ENCODE assay signal across 18 mouse cellular contexts in the genomic region with DNA sequence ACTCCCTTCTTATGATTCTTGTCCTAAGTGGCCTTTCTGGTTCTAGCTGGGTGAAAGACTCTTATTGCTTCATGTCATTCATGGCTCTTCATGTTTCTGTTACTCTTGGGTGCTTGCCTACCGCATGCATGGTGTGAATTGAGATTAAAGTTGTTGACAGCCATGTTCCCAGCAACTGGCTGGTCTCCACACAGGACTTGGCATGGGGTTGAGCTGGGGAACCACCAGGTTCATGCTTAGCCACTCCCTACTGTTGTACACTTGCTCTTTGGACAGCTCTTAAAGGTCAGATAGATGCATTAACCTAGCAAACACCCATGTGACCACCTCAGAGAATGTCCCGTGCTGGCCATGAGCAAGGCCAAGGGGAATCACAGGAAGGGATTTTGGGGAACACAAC. TPM values are rescaled to one million over a fixed set of nuclear protein-coding genes. Genes with fewer than 3 reads are reported as not detected.
A peak's percentile ranks its signal among the peaks of the same experiment; 100 is the strongest.
DNase-seq lines count a peak whose midpoint lies in the region; ATAC-seq lines count a peak whose summit lies in the region.
"Had no signal": no experiment of that assay in that cellular context is flagged by ENCODE, and none has a peak within 500 bp of the region (broad histone marks: within the 10 kb centered on the region; RNA-seq: fewer than 3 reads in every experiment).

No protein-coding gene starts in this region.

- H3K36me3 ChIP-seq in heart, embryonic 14.5 days (ENCODE audit: control insufficient read depth, insufficient read depth, low read length) = no peaks in the 10 kb centered on the region
- H3K36me3 ChIP-seq in intestine, embryonic 15.5 days = no peaks in the 10 kb centered on the region
- no peaks in the 10 kb centered on the region for H3K36me3 ChIP-seq in hindbrain, embryonic 13.5 days
- H3K36me3 ChIP-seq: embryonic facial prominence, embryonic 15.5 days; forebrain, embryonic 10.5 days; hindbrain, embryonic 12.5 days had no signal

- H3K27ac ChIP-seq in heart, embryonic 14.5 days (replicated peaks in 1 of 2; ENCODE audit: control insufficient read depth in 1 of 2, insufficient read depth in 1 of 2, low read depth in 2 of 2, low read length in 2 of 2) = no peak overlapping the region
- no peak overlapping the region for H3K27ac ChIP-seq in intestine, embryonic 15.5 days
- H3K27ac ChIP-seq in hindbrain, embryonic 13.5 days = no peak overlapping the region
- H3K27ac ChIP-seq: embryonic facial prominence, embryonic 15.5 days; forebrain, embryonic 10.5 days; hindbrain, embryonic 12.5 days had no signal

- no peak overlapping the region for H3K9ac ChIP-seq in heart, embryonic 14.5 days (ENCODE audit: low read length)
- H3K9ac ChIP-seq in intestine, embryonic 15.5 days = no peak overlapping the region
- no peak overlapping the region for H3K9ac ChIP-seq in hindbrain, embryonic 13.5 days
- H3K9ac ChIP-seq: embryonic facial prominence, embryonic 15.5 days; hindbrain, embryonic 12.5 days had no signal

- H3K27me3 ChIP-seq in heart, embryonic 14.5 days (ENCODE audit: control insufficient read depth, insufficient read depth, low read length) = no peaks in the 10 kb centered on the region
- no peaks in the 10 kb centered on the region for H3K27me3 ChIP-seq in intestine, embryonic 15.5 days (replicated peaks)
- H3K27me3 ChIP-seq in hindbrain, embryonic 13.5 days = no peaks in the 10 kb centered on the region
- H3K27me3 ChIP-seq: embryonic facial prominence, embryonic 15.5 days; hindbrain, embryonic 12.5 days; Patski had no signal

- H3K4me2 ChIP-seq in heart, embryonic 14.5 days (ENCODE audit: low read length) = no peak overlapping the region
- no peak overlapping the region for H3K4me2 ChIP-seq in intestine, embryonic 15.5 days (replicated peaks)
- H3K4me2 ChIP-seq in hindbrain, embryonic 13.5 days = no peak overlapping the region
- H3K4me2 ChIP-seq: embryonic facial prominence, embryonic 15.5 days; hindbrain, embryonic 12.5 days; midbrain, embryonic 11.5 days had no signal

- WGBS in heart, embryonic 14.5 days = 57% methylated on average over 2 of the region's 2 CpGs
- WGBS in intestine, embryonic 15.5 days = 83% methylated on average over 2 of the region's 2 CpGs
- WGBS in hindbrain, embryonic 13.5 days = 89% methylated on average over 2 of the region's 2 CpGs

- ATAC-seq in heart, embryonic 14.5 days (ENCODE audit: insufficient number of reproducible peaks, insufficient read depth, low FRiP score, low read depth) = peak; percentile 47; the same call in 1 of the 2 replicates
- peak; percentile 52; the same call in 1 of the 2 replicates for ATAC-seq in intestine, embryonic 15.5 days
- no peak for ATAC-seq in hindbrain, embryonic 13.5 days (ENCODE audit: low FRiP score)
- ATAC-seq in CD4-positive, CD25-positive, alpha-beta regulatory T cell, adult 4 months = no peak
- ATAC-seq: inflammation-experienced regulatory T-cells, adult 6 months; Patski had no signal

- no peak overlapping the region for H3K4me3 ChIP-seq in heart, embryonic 14.5 days (ENCODE audit: control insufficient read depth in 1 of 2, insufficient read depth in 1 of 2, low read depth in 1 of 2, low read length in 2 of 2)
- H3K4me3 ChIP-seq in intestine, embryonic 15.5 days (replicated peaks) = no peak overlapping the region
- H3K4me3 ChIP-seq in hindbrain, embryonic 13.5 days = no peak overlapping the region
- H3K4me3 ChIP-seq: embryonic facial prominence, embryonic 15.5 days; forebrain, embryonic 10.5 days; hindbrain, embryonic 12.5 days had no signal

- no peak for DNase-seq in heart, postnatal 25 days (ENCODE audit: low spot score)
- DNase-seq in NIH3T3 (ENCODE audit: low read depth) = peak; percentile 66
- peak; percentile 98 for DNase-seq in adipocyte (ENCODE audit: low spot score)
- DNase-seq in gastrocnemius, postnatal 14 days = no peak
- DNase-seq: adrenal gland, postnatal 25 days; cerebellum, adult 2 months; cerebellum, postnatal 36 days; gastrocnemius, postnatal 36 days had no signal

- no peaks in the 10 kb centered on the region for H3K9me3 ChIP-seq in heart, embryonic 14.5 days (ENCODE audit: control insufficient read depth, low read length)
- H3K9me3 ChIP-seq in intestine, embryonic 15.5 days = no peaks in the 10 kb centered on the region
- no peaks in the 10 kb centered on the region for H3K9me3 ChIP-seq in hindbrain, embryonic 13.5 days
- H3K9me3 ChIP-seq: embryonic facial prominence, embryonic 15.5 days; forebrain, embryonic 10.5 days; hindbrain, embryonic 12.5 days had no signal

- intact Hi-C loops in heart, postnatal 25 days (cut with DNase I) = no loop called here
- intact Hi-C loops in gastrocnemius, postnatal 14 days (cut with DNase I; ENCODE audit: low total_unique reads) = no loop called here

- H3K4me1 ChIP-seq in heart, embryonic 14.5 days (ENCODE audit: control insufficient read depth in 2 of 2, insufficient read depth in 2 of 2, low read length in 2 of 2) = no peaks in the 10 kb centered on the region
- no peaks in the 10 kb centered on the region for H3K4me1 ChIP-seq in intestine, embryonic 15.5 days (replicated peaks)
- peaks cover 4% of the 10 kb centered on the region; the same call in 1 of the 2 replicates for H3K4me1 ChIP-seq in hindbrain, embryonic 13.5 days (replicated peaks)
- H3K4me1 ChIP-seq: hindbrain, embryonic 12.5 days had no signal

RNA-seq across cellular contexts. Expression of gene Cdh26, which starts 50.6 kb away (rescaled TPM):
- not detected in 2 replicates for polyA plus RNA-seq in heart, embryonic 14.5 days (2014; fragmentation: Nextera tagmentation; extraction: Ambion mirVana)
- not detected for total RNA-seq in heart, postnatal 25 days (2021)
- polyA plus RNA-seq in intestine, embryonic 15.5 days (2015; fragmentation: Nextera tagmentation; extraction: Ambion mirVana) = 0.43 and 1.0 TPM in 2 replicates
- polyA plus RNA-seq in hindbrain, embryonic 13.5 days (2015; fragmentation: Nextera tagmentation; extraction: Ambion mirVana) = 0.16 and 0.17 TPM in 2 replicates
- not detected for total RNA-seq in gastrocnemius, postnatal 14 days (2021)
- not detected for polyA plus RNA-seq in CD4-positive, CD25-positive, alpha-beta regulatory T cell, adult 4 months (2017; shearing (Covaris generic))
- total RNA-seq: adrenal gland, postnatal 25 days; gastrocnemius, postnatal 36 days had no signal
- polyA plus RNA-seq: inflammation-experienced regulatory T-cells, adult 6 months; Patski had no signal

Comparison
In these comparisons a context has a peak if more than half of its experiments do, and no peak if none do; other contexts are left out.
1. ATAC-seq: peak in heart, embryonic 14.5 days (single experiment) and intestine, embryonic 15.5 days (single experiment); none in hindbrain, embryonic 13.5 days (single experiment) and CD4-positive, CD25-positive, alpha-beta regulatory T cell, adult 4 months (single experiment).
2. DNase-seq: peak in NIH3T3 (single experiment) and adipocyte (single experiment); none in heart, postnatal 25 days (single experiment) and gastrocnemius, postnatal 14 days (single experiment).